Mouse (Mus musculus) liver, embryonic 14.5 days (tissue): ENCODE results near the gene Itga8.

Experiments
- CTCF ChIP-seq: IDR thresholded peaks from 2 replicates; pipeline ENCODE4 v1.5.1; 2016; ENCODE audit warnings: antibody characterized with exemption, low read depth, control low read depth
- EP300 ChIP-seq: IDR thresholded peaks from 2 replicates; pipeline ENCODE4 v1.6.1; 2016; ENCODE audit warnings: antibody characterized with exemption, low read depth

- TF ChIP-seq CTCF (no peak), EP300 (no peak)
Measured at GRCm38 (mm10) chr2:12156401-12156800, 145.3 kb downstream of the Itga8 start.
